Mouse (Mus musculus) ES-E14 (cell line): ENCODE results near the gene Adgrb3. TPM values are rescaled to one million over a fixed set of nuclear protein-coding genes. Genes with fewer than 3 reads are reported as not detected.

Source experiments
- DNase-seq: peaks from one replicate; pipeline ENCODE4 v3.0.0-alpha.2; 2013; ENCODE audit warnings: low read depth, low spot score
- H3K27ac ChIP-seq: 2 replicates; pipeline ENCODE4 v1.5.1; 2012; ENCODE audit warnings: low read depth, mild to moderate bottlenecking, low read length, moderate library complexity, mixed read lengths; ENCODE audit not compliant: poor library complexity, insufficient read depth, severe bottlenecking
- H3K36me3 ChIP-seq: 2 replicates; pipeline ENCODE4 v1.6.1; 2012; ENCODE audit warnings: mild to moderate bottlenecking, low read length, moderate library complexity, mixed read lengths; ENCODE audit not compliant: control insufficient read depth, poor library complexity, insufficient read depth, severe bottlenecking
- H3K4me1 ChIP-seq, 2 experiments: fragments of 150-350 bp in 1 of 2; sonication (generic) in 1 of 2; 2 replicates each; pipeline ENCODE4 v1.6.1; 2012; ENCODE audit warnings: low read length in 2 of 2, mild to moderate bottlenecking in 1 of 2, mixed read lengths in 1 of 2; ENCODE audit not compliant: control insufficient read depth in 2 of 2, insufficient read depth in 2 of 2, poor library complexity in 1 of 2
- H3K4me3 ChIP-seq, 2 experiments: fragments of 150-350 bp in 1 of 2; sonication (generic) in 1 of 2; 2 replicates each; pipeline ENCODE4 v1.5.1; 2012; ENCODE audit warnings: low read length in 2 of 2, low read depth in 1 of 2, mild to moderate bottlenecking in 1 of 2, mixed read lengths in 1 of 2; ENCODE audit not compliant: insufficient read depth in 1 of 2, poor library complexity in 1 of 2, severe bottlenecking in 1 of 2
- H3K9ac ChIP-seq: 2 replicates; pipeline ENCODE4 v1.6.1; 2012; ENCODE audit warnings: low read depth, mild to moderate bottlenecking, low read length, mixed read lengths; ENCODE audit not compliant: poor library complexity, insufficient read depth, severe bottlenecking
- H3K9me3 ChIP-seq: fragments of 150-350 bp; sonication (generic); 2 replicates; pipeline ENCODE4 v1.6.1; 2012; ENCODE audit warnings: low read depth, mild to moderate bottlenecking, low read length; ENCODE audit not compliant: control insufficient read depth, insufficient read depth
- CHD2 ChIP-seq: IDR thresholded peaks from 2 replicates; pipeline ENCODE4 v1.6.1; 2014; ENCODE audit warnings: mild to moderate bottlenecking, low read depth, low read length, inconsistent platforms
- HCFC1 ChIP-seq: IDR thresholded peaks from 2 replicates; pipeline ENCODE4 v1.6.1; 2012; ENCODE audit warnings: low read length, inconsistent platforms, borderline replicate concordance; ENCODE audit not compliant: insufficient read depth
- MAFK ChIP-seq: IDR thresholded peaks from 2 replicates; pipeline ENCODE4 v1.6.1; 2014; ENCODE audit warnings: mild to moderate bottlenecking, low read depth, low read length, inconsistent platforms; ENCODE audit not compliant: insufficient read depth
- ZC3H11A ChIP-seq: IDR thresholded peaks from 2 replicates; pipeline ENCODE4 v1.6.1; 2012; ENCODE audit warnings: low read depth, mild to moderate bottlenecking, inconsistent platforms, low read length, borderline replicate concordance
- ZNF384 ChIP-seq: IDR thresholded peaks from 2 replicates; pipeline ENCODE4 v1.6.1; 2012; ENCODE audit warnings: low read depth, low read length, inconsistent platforms
- in situ Hi-C, 2 experiments: fragments of 600-800 bp; cut with MboI; formaldehyde crosslinking; loops; one replicate each; pipeline ENCODE4 v1.15.1; 2025; ENCODE audit warnings: low sequenced_read_pairs in 2 of 2, inconsistent platforms in 1 of 2; ENCODE audit not compliant: unreplicated experiment in 2 of 2
- total RNA-seq: library from RNA; depleted of rRNA; stranded (reverse); fragments of 300-350 nt; gene quantifications from 2 replicates; pipeline ENCODE4 v1.2.3, GENCODE M21; 2012

Adgrb3 gene
- total RNA-seq, 1 experiment: 0.27 TPM

- H3K36me3 ChIP-seq: no peaks in the 10 kb centered on the region
- in situ Hi-C loops: no loop called here
Observed at GRCm38 (mm10) chr1:25542891-25543290, 286.6 kb downstream of the Adgrb3 start.

GRCm38 (mm10) chr1:25526976-25527375 is 302.5 kb downstream of the Adgrb3 start:
- DNase-seq: no peak
- TF ChIP-seq MAFK: no peak
- no peak for TF ChIP-seq HCFC1
- no peak for TF ChIP-seq CHD2
- no peak for TF ChIP-seq ZC3H11A
- TF ChIP-seq ZNF384: no peak
- Histone ChIP-seq H3K9me3 (no peaks in the 10 kb centered on the region), H3K4me3 (no peak overlapping the region), H3K36me3 (no peaks in the 10 kb centered on the region), H3K27ac (no peak overlapping the region), H3K9ac (no peak overlapping the region), H3K4me1 (no peaks in the 10 kb centered on the region)
- in situ Hi-C loops: no loop called here

More at GRCm38 (mm10) chr1:25542891-25543290, 286.6 kb downstream of the Adgrb3 start:
- DNase-seq: no peak
- Histone ChIP-seq H3K27ac (no peak overlapping the region), H3K9ac (no peak overlapping the region), H3K9me3 (no peaks in the 10 kb centered on the region), H3K4me1 (no peaks in the 10 kb centered on the region), H3K4me3 (no peak overlapping the region)
- no peak for TF ChIP-seq CHD2
- no peak for TF ChIP-seq ZNF384
- TF ChIP-seq ZC3H11A: no peak
- no peak for TF ChIP-seq HCFC1

GRCm38 (mm10) chr1:25510321-25511055 is 319.0 kb downstream of the Adgrb3 start:
- Histone ChIP-seq H3K9me3 (no peaks in the 10 kb centered on the region), H3K27ac (no peak overlapping the region), H3K4me1 (no peaks in the 10 kb centered on the region), H3K9ac (no peak overlapping the region), H3K36me3 (no peaks in the 10 kb centered on the region), H3K4me3 (no peak overlapping the region)
- in situ Hi-C loops: no loop called here
- no peak for TF ChIP-seq ZNF384
- TF ChIP-seq ZC3H11A: peak; percentile 20; the same call in 1 of the 2 replicates
- DNase-seq: peak; percentile 24

- Histone ChIP-seq H3K4me1 (no peaks in the 10 kb centered on the region), H3K27ac (no peak overlapping the region), H3K4me3 (no peak overlapping the region), H3K36me3 (no peaks in the 10 kb centered on the region), H3K9ac (no peak overlapping the region), H3K9me3 (no peaks in the 10 kb centered on the region)
- TF ChIP-seq MAFK (no peak), CHD2 (no peak), ZNF384 (no peak), ZC3H11A (no peak), HCFC1 (no peak)
- in situ Hi-C loops: no loop called here
- no peak for DNase-seq
Observed at GRCm38 (mm10) chr1:25504313-25504712, 325.2 kb downstream of the Adgrb3 start.

GRCm38 (mm10) chr1:25503524-25503923 is 326.0 kb downstream of the Adgrb3 start:
- H3K9ac ChIP-seq: no peak overlapping the region
- no peak for TF ChIP-seq HCFC1
- no peak for TF ChIP-seq MAFK
- no peak for TF ChIP-seq ZC3H11A
- no peak for TF ChIP-seq ZNF384
- no peak for TF ChIP-seq CHD2
- DNase-seq: no peak
- H3K4me1 ChIP-seq: no peaks in the 10 kb centered on the region
- no peaks in the 10 kb centered on the region for H3K36me3 ChIP-seq
- in situ Hi-C loops: no loop called here
- H3K4me3 ChIP-seq: no peak overlapping the region
- no peaks in the 10 kb centered on the region for H3K9me3 ChIP-seq
- no peak overlapping the region for H3K27ac ChIP-seq
